Mouse (Mus musculus) limb, embryonic 11.5 days (tissue): ENCODE measurements around the gene Chrnd. TPM values are rescaled to one million over a fixed set of nuclear protein-coding genes. Genes with fewer than 3 reads are reported as not detected.

Experiments
- ATAC-seq: fragments of 200-750 bp; cut with Nextera tagmentation; 2 replicates; pipeline ENCODE4 v1.8.0; 2017; ENCODE audit warnings: low read depth; ENCODE audit not compliant: insufficient number of reproducible peaks, low FRiP score, low TSS enrichment
- DNase-seq: peaks from one replicate; pipeline ENCODE4 v3.0.0-alpha.2; 2015; ENCODE audit warnings: low spot score
- H3K27ac ChIP-seq: fragments of 300-500 bp; sonication (generic); replicated peaks from 2 replicates; pipeline ENCODE4 v1.5.1; 2014; ENCODE audit warnings: low read depth, mild to moderate bottlenecking, low read length
- H3K27me3 ChIP-seq: fragments of 300-500 bp; sonication (generic); 2 replicates; pipeline ENCODE4 v1.6.1; 2014; ENCODE audit warnings: mild to moderate bottlenecking, low read length, mixed read lengths; ENCODE audit not compliant: control insufficient read depth, insufficient read depth
- H3K36me3 ChIP-seq: fragments of 300-500 bp; sonication (generic); 2 replicates; pipeline ENCODE4 v1.6.1; 2014; ENCODE audit warnings: mild to moderate bottlenecking, low read length, moderate library complexity, mixed read lengths; ENCODE audit not compliant: control insufficient read depth, insufficient read depth
- H3K4me1 ChIP-seq: fragments of 300-500 bp; sonication (generic); 2 replicates; pipeline ENCODE4 v1.6.1; 2014; ENCODE audit warnings: low read length, mixed read lengths; ENCODE audit not compliant: control insufficient read depth, insufficient read depth
- H3K4me2 ChIP-seq: fragments of 300-500 bp; sonication (generic); 2 replicates; pipeline ENCODE4 v1.6.1; 2014; ENCODE audit warnings: low read depth, mild to moderate bottlenecking, moderate library complexity; ENCODE audit not compliant: severe bottlenecking
- H3K4me3 ChIP-seq: fragments of 300-500 bp; sonication (generic); 2 replicates; pipeline ENCODE4 v1.5.1; 2014; ENCODE audit warnings: low read depth, low read length
- H3K9ac ChIP-seq: fragments of 300-500 bp; sonication (generic); 2 replicates; pipeline ENCODE4 v1.6.1; 2014; ENCODE audit warnings: mild to moderate bottlenecking, low read length
- H3K9me3 ChIP-seq: fragments of 300-500 bp; sonication (generic); 2 replicates; pipeline ENCODE4 v1.6.1; 2016; ENCODE audit warnings: low read length; ENCODE audit not compliant: control insufficient read depth
- WGBS: fragments of 180-500 bp; shearing (Covaris S2); extraction: QIAGEN DNeasy Blood & Tissue Kit; methylation state at CpG from one replicate; pipeline ENCODE4 v1.1.7; 2014; 5-methylcytosine and 5-hydroxymethylcytosine counted together
- polyA plus RNA-seq: library from polyadenylated mRNA; unstranded; fragments of >200 nt; fragmentation: Nextera tagmentation; extraction: Ambion mirVana; gene quantifications from 2 replicates; pipeline ENCODE4 v1.2.1, GENCODE M21; 2014

The Chrnd gene
- polyA plus RNA-seq, 1 experiment from 2014 or later, result 0.73 TPM

GRCm38 (mm10) chr1:87205038-87205437, 14.6 kb downstream of the Chrnd start:
- Histone ChIP-seq H3K27ac (no peak overlapping the region), H3K4me2 (no peak overlapping the region), H3K27me3 (peaks cover 3% of the 10 kb centered on the region; the same call in 1 of the 2 replicates), H3K36me3 (no peaks in the 10 kb centered on the region), H3K9ac (no peak overlapping the region), H3K9me3 (no peaks in the 10 kb centered on the region), H3K4me1 (0 out of 2 replicates have a peak, but pooled peaks cover 4% of the 10 kb centered on the region), H3K4me3 (no peak overlapping the region)
- WGBS, result 53% methylated on average over 6 of the region's 6 CpGs
- DNase-seq (no peak), ATAC-seq (no peak)

GRCm38 (mm10) chr1:87205502-87205901, 15.1 kb downstream of the Chrnd start:
- DNase-seq (no peak), ATAC-seq (peak; percentile 53)
- Histone ChIP-seq H3K4me1 (0 out of 2 replicates have a peak, but pooled peaks cover 4% of the 10 kb centered on the region), H3K9ac (no peak overlapping the region), H3K27me3 (peaks cover 3% of the 10 kb centered on the region; the same call in 1 of the 2 replicates), H3K36me3 (no peaks in the 10 kb centered on the region), H3K4me3 (no peak overlapping the region), H3K9me3 (no peaks in the 10 kb centered on the region), H3K4me2 (no peak overlapping the region), H3K27ac (no peak overlapping the region)
- 26% methylated on average over 3 of the region's 3 CpGs for WGBS

GRCm38 (mm10) chr1:87206339-87206738, 15.9 kb downstream of the Chrnd start:
- 20% methylated on average over 17 of the region's 17 CpGs for WGBS
- Histone ChIP-seq H3K9ac (no peak overlapping the region), H3K4me3 (no peak overlapping the region), H3K4me1 (0 out of 2 replicates have a peak, but pooled peaks cover 4% of the 10 kb centered on the region), H3K4me2 (no peak overlapping the region), H3K27ac (no peak overlapping the region), H3K27me3 (peaks cover 3% of the 10 kb centered on the region; the same call in 1 of the 2 replicates), H3K36me3 (no peaks in the 10 kb centered on the region), H3K9me3 (no peaks in the 10 kb centered on the region)
- DNase-seq, result peak; percentile 34
- ATAC-seq, result no peak

- no peak for DNase-seq
- Histone ChIP-seq H3K4me1 (peaks cover 6% of the 10 kb centered on the region; the same call in 1 of the 2 replicates), H3K27ac (no peak overlapping the region), H3K9ac (no peak overlapping the region), H3K4me3 (no peak overlapping the region), H3K9me3 (no peaks in the 10 kb centered on the region), H3K27me3 (no peaks in the 10 kb centered on the region; the same call in 1 of the 2 replicates), H3K36me3 (no peaks in the 10 kb centered on the region), H3K4me2 (no peak overlapping the region)
- 91% methylated on average over 4 of the region's 4 CpGs for WGBS
- no peak for ATAC-seq
Observed at GRCm38 (mm10) chr1:87211431-87211830, 21.0 kb downstream of the Chrnd start.

GRCm38 (mm10) chr1:87213735-87214704, 23.6 kb downstream of the Chrnd start, which contains the start of gene Eif4e2:
Eif4e2 (plus strand) TSS chr1:87213914.
- Histone ChIP-seq H3K27ac (peak within 1 kb of the TSS; percentile 98), H3K27me3 (no peaks in the 10 kb centered on the region; the same call in 1 of the 2 replicates), H3K9me3 (no peaks in the 10 kb centered on the region), H3K9ac (peak within 1 kb of the TSS; percentile 98), H3K36me3 (no peaks in the 10 kb centered on the region), H3K4me1 (peaks cover 6% of the 10 kb centered on the region; the same call in 1 of the 2 replicates), H3K4me2 (peak within 1 kb of the TSS; percentile 45), H3K4me3 (peak within 1 kb of the TSS; percentile 77)
- DNase-seq, result peak; percentile 96
- peak; percentile 94 for ATAC-seq
- WGBS, result under 1% methylated on average over 95 of the region's 99 CpGs

- Histone ChIP-seq H3K9me3 (no peaks in the 10 kb centered on the region), H3K27ac (no peak overlapping the region), H3K36me3 (no peaks in the 10 kb centered on the region), H3K27me3 (no peaks in the 10 kb centered on the region), H3K9ac (peak overlapping the region; percentile 98), H3K4me1 (peaks cover 6% of the 10 kb centered on the region; the same call in 1 of the 2 replicates), H3K4me3 (peak overlapping the region; percentile 77), H3K4me2 (peak overlapping the region; percentile 45)
- ATAC-seq (no peak), DNase-seq (no peak)
- 31% methylated on average over 4 of the region's 4 CpGs for WGBS
Observed at GRCm38 (mm10) chr1:87214748-87215147, 24.3 kb downstream of the Chrnd start.

- 69% methylated on average over 3 of the region's 3 CpGs for WGBS
- Histone ChIP-seq H3K27ac (no peak overlapping the region), H3K27me3 (no peaks in the 10 kb centered on the region), H3K9me3 (no peaks in the 10 kb centered on the region), H3K4me1 (peaks cover 5% of the 10 kb centered on the region; the same call in 1 of the 2 replicates), H3K36me3 (peaks cover 13% of the 10 kb centered on the region; the same call in 1 of the 2 replicates), H3K4me2 (no peak overlapping the region), H3K9ac (no peak overlapping the region), H3K4me3 (no peak overlapping the region)
- ATAC-seq (no peak), DNase-seq (no peak)
Observed at GRCm38 (mm10) chr1:87217938-87218337, 27.5 kb downstream of the Chrnd start.

- H3K4me2 ChIP-seq, result no peak overlapping the region
- no peaks in the 10 kb centered on the region for H3K4me1 ChIP-seq
- no peak overlapping the region for H3K9ac ChIP-seq
- no peak overlapping the region for H3K4me3 ChIP-seq
- no peaks in the 10 kb centered on the region for H3K27me3 ChIP-seq
- DNase-seq (no peak), ATAC-seq (no peak)
- 95% methylated on average over 8 of the region's 8 CpGs for WGBS
- H3K9me3 ChIP-seq, result no peaks in the 10 kb centered on the region
- no peak overlapping the region for H3K27ac ChIP-seq
- H3K36me3 ChIP-seq, result peaks cover 40% of the 10 kb centered on the region
Observed at GRCm38 (mm10) chr1:87225739-87226138, 35.3 kb downstream of the Chrnd start.
